27 mouse cellular contexts compared by ENCODE assay signal in genomic region chr5:52993490-52994282, GRCm38 (mm10). TPM values are rescaled to one million over a fixed set of nuclear protein-coding genes. Genes with fewer than 3 reads are reported as not detected.
DNase-seq lines count a peak whose midpoint lies in the region; ATAC-seq and TF ChIP-seq lines count a peak whose summit lies in the region.
"Had no signal": no experiment of that assay in that cellular context is flagged by ENCODE, and none has a peak within 500 bp of the region (broad histone marks: within the 10 kb centered on the region; RNA-seq: fewer than 3 reads in every experiment).

No protein-coding gene starts in this region.

- ATAC-seq in stomach, postnatal 0 days (ENCODE audit: low FRiP score, low TSS enrichment): no peak
- no peak for ATAC-seq in forebrain, embryonic 14.5 days
- ATAC-seq: CD4-positive, CD25-positive, alpha-beta regulatory T cell, adult 4 months; hindbrain, postnatal 0 days; midbrain, embryonic 13.5 days; Patski had no signal

- H3K4me1 ChIP-seq in stomach, postnatal 0 days (replicated peaks; ENCODE audit: control insufficient read depth, insufficient read depth): no peaks in the 10 kb centered on the region
- H3K4me1 ChIP-seq in forebrain, embryonic 14.5 days (ENCODE audit: control insufficient read depth, insufficient read depth, low read length): 0 out of 2 replicates have a peak, but pooled peaks cover 3% of the 10 kb centered on the region
- H3K4me1 ChIP-seq: limb, embryonic 10.5 days; liver, embryonic 13.5 days; stomach, embryonic 15.5 days had no signal

- H3K27ac ChIP-seq in stomach, postnatal 0 days (replicated peaks): no peak overlapping the region
- no peak overlapping the region for H3K27ac ChIP-seq in forebrain, embryonic 14.5 days (ENCODE audit: low read depth, low read length)
- H3K27ac ChIP-seq: forebrain, embryonic 12.5 days; heart, embryonic 10.5 days; hindbrain, embryonic 10.5 days; hindbrain, postnatal 0 days; limb, embryonic 10.5 days; liver, embryonic 13.5 days; midbrain, embryonic 13.5 days; neural tube, embryonic 13.5 days; stomach, embryonic 15.5 days had no signal

- H3K27me3 ChIP-seq in stomach, postnatal 0 days (ENCODE audit: control insufficient read depth, insufficient read depth, low read length): no peaks in the 10 kb centered on the region
- H3K27me3 ChIP-seq in forebrain, embryonic 14.5 days (replicated peaks; ENCODE audit: control insufficient read depth, insufficient read depth, low read length): no peaks in the 10 kb centered on the region
- H3K27me3 ChIP-seq: forebrain, embryonic 12.5 days; liver, embryonic 13.5 days; midbrain, embryonic 13.5 days; neural tube, embryonic 13.5 days; Patski; stomach, embryonic 15.5 days had no signal

- no peak for TF ChIP-seq EP300 in stomach, postnatal 0 days (optimal IDR thresholded peaks at IDR 0.05)

- H3K9ac ChIP-seq in stomach, postnatal 0 days (ENCODE audit: low read length): no peak overlapping the region
- H3K9ac ChIP-seq in forebrain, embryonic 14.5 days (ENCODE audit: low read length): no peak overlapping the region
- H3K9ac ChIP-seq: forebrain, embryonic 12.5 days; liver, embryonic 13.5 days; midbrain, embryonic 13.5 days; neural tube, embryonic 13.5 days; stomach, embryonic 15.5 days had no signal

- no peaks in the 10 kb centered on the region for H3K36me3 ChIP-seq in stomach, postnatal 0 days (ENCODE audit: control insufficient read depth, insufficient read depth, low read length)
- H3K36me3 ChIP-seq in forebrain, embryonic 14.5 days (ENCODE audit: control insufficient read depth, insufficient read depth, low read length): no peaks in the 10 kb centered on the region
- H3K36me3 ChIP-seq: forebrain, embryonic 12.5 days; heart, embryonic 10.5 days; hindbrain, embryonic 10.5 days; limb, embryonic 10.5 days; liver, embryonic 13.5 days; midbrain, embryonic 13.5 days; neural tube, embryonic 13.5 days; stomach, embryonic 15.5 days had no signal

- H3K9me3 ChIP-seq in stomach, postnatal 0 days (ENCODE audit: control insufficient read depth, low read length): no peaks in the 10 kb centered on the region
- H3K9me3 ChIP-seq in forebrain, embryonic 14.5 days (replicated peaks; ENCODE audit: control insufficient read depth, low read length): no peaks in the 10 kb centered on the region
- H3K9me3 ChIP-seq: forebrain, embryonic 12.5 days; heart, embryonic 10.5 days; hindbrain, embryonic 10.5 days; limb, embryonic 10.5 days; liver, embryonic 13.5 days; midbrain, embryonic 13.5 days; neural tube, embryonic 13.5 days; stomach, embryonic 15.5 days had no signal

- no peak overlapping the region for H3K4me3 ChIP-seq in stomach, postnatal 0 days (ENCODE audit: low read depth, low read length)
- H3K4me3 ChIP-seq in forebrain, embryonic 14.5 days (ENCODE audit: low read depth, low read length): no peak overlapping the region
- H3K4me3 ChIP-seq: forebrain, embryonic 12.5 days; heart, embryonic 10.5 days; hindbrain, embryonic 10.5 days; limb, embryonic 10.5 days; liver, embryonic 13.5 days; midbrain, embryonic 13.5 days; neural tube, embryonic 13.5 days; stomach, embryonic 15.5 days had no signal

- 80% methylated on average over 12 of the region's 12 CpGs for WGBS in stomach, postnatal 0 days
- WGBS in forebrain, embryonic 14.5 days: 88% methylated on average over 12 of the region's 12 CpGs

- DNase-seq in adrenal gland, adult 2 months: peak; percentile 17
- no peak for DNase-seq in adrenal gland, postnatal 36 days
- peak; percentile 8 for DNase-seq in ovary, postnatal 36 days (ENCODE audit: low spot score)
- no peak for DNase-seq in ovary, postnatal 10 days (ENCODE audit: low spot score)
- DNase-seq in lung, postnatal 25 days (ENCODE audit: low spot score): peak; percentile 70
- DNase-seq in stomach, postnatal 0 days (ENCODE audit: low spot score): no peak
- no peak for DNase-seq in forebrain, embryonic 14.5 days (ENCODE audit: low spot score)
- DNase-seq in cerebellum, postnatal 36 days: no peak
- DNase-seq: cerebellum, adult 8-10 months; gastrocnemius, postnatal 14 days; kidney, adult 2 months; kidney, postnatal 10 days; liver, embryonic 13.5 days had no signal

- no peak overlapping the region for H3K4me2 ChIP-seq in stomach, postnatal 0 days (replicated peaks; ENCODE audit: low read depth)
- no peak overlapping the region for H3K4me2 ChIP-seq in forebrain, embryonic 14.5 days (ENCODE audit: low read length)
- H3K4me2 ChIP-seq: forebrain, embryonic 12.5 days; liver, embryonic 13.5 days; midbrain, embryonic 13.5 days; neural tube, embryonic 13.5 days; stomach, embryonic 15.5 days had no signal

- TF ChIP-seq CTCF in stomach, postnatal 0 days (IDR thresholded peaks at IDR 0.05; ENCODE audit: low read depth): no peak

RNA-seq across cellular contexts. Expression of gene Slc34a2, which starts 44.2 kb away (rescaled TPM):
- under 1 TPM in 1 of 2 experiments, not detected in 1; 0.17 TPM for total RNA-seq in adrenal gland, adult 2 months (2021)
- 0.06 TPM in 1 of 2 replicates, not detected in the other for polyA plus RNA-seq in adrenal gland, adult 2 months (2012; rRNA removed)
- not detected for total RNA-seq in adrenal gland, postnatal 36 days (2021)
- 0.69 and 0.87 TPM in 2 replicates for polyA plus RNA-seq in stomach, postnatal 0 days (2015; fragmentation: Nextera tagmentation; extraction: Ambion mirVana)
- not detected in 2 replicates for polyA plus RNA-seq in forebrain, embryonic 14.5 days (2014; fragmentation: Nextera tagmentation; extraction: Ambion mirVana)
- total RNA-seq: gastrocnemius, postnatal 14 days; megakaryocyte, adult 5-6 weeks had no signal
- polyA plus RNA-seq: CD4-positive, CD25-positive, alpha-beta regulatory T cell, adult 4 months; cortical plate, adult 2 months; embryonic facial prominence, embryonic 11.5 days; forebrain, embryonic 12.5 days; heart, embryonic 10.5 days; hindbrain, embryonic 10.5 days; limb, embryonic 10.5 days; midbrain, embryonic 13.5 days; spleen, adult 2 months had no signal

Comparison
In these comparisons a context has a peak if more than half of its experiments do, and no peak if none do; other contexts are left out.
1. DNase-seq: peak in adrenal gland, adult 2 months (single experiment), ovary, postnatal 36 days (single experiment) and lung, postnatal 25 days (single experiment); none in adrenal gland, postnatal 36 days (0 of 2), ovary, postnatal 10 days (single experiment), stomach, postnatal 0 days (single experiment), forebrain, embryonic 14.5 days (single experiment) and cerebellum, postnatal 36 days (0 of 2).